Mouse (Mus musculus) MEL (cell line): ENCODE results near the gene Gorab.

Experiments used
- BHLHE40 ChIP-seq: IDR thresholded peaks from 2 replicates; pipeline ENCODE4 v1.6.1; 2012; ENCODE audit warnings: low read depth, mild to moderate bottlenecking, inconsistent platforms, low read length, improper control_type of control experiment, borderline replicate concordance
- CHD1 ChIP-seq: IDR thresholded peaks from 2 replicates; pipeline ENCODE4 v1.6.1; 2012; ENCODE audit warnings: low read depth, mild to moderate bottlenecking, inconsistent platforms, low read length, improper control_type of control experiment
- CTCF ChIP-seq, 3 experiments: IDR thresholded peaks in 2 of 3; conservative IDR thresholded peaks in 1 of 3; 2 replicates each; pipeline ENCODE4 v1.5.1; 2011 to 2012; ENCODE audit warnings: low read length in 3 of 3, low read depth in 2 of 3, mild to moderate bottlenecking in 2 of 3, improper control_type of control experiment in 1 of 3, inconsistent platforms in 1 of 3, mixed read lengths in 1 of 3, moderate library complexity in 1 of 3; ENCODE audit not compliant: control insufficient read depth in 1 of 3, insufficient read depth in 1 of 3, poor library complexity in 1 of 3, severe bottlenecking in 1 of 3
- E2F4 ChIP-seq: IDR thresholded peaks from 2 replicates; pipeline ENCODE4 v1.6.1; 2011; ENCODE audit warnings: low read depth, low read length, improper control_type of control experiment, borderline replicate concordance
- ELF1 ChIP-seq: IDR thresholded peaks from 2 replicates; pipeline ENCODE4 v1.6.1; 2014; ENCODE audit warnings: low read depth, mild to moderate bottlenecking, inconsistent platforms, low read length, improper control_type of control experiment, moderate library complexity
- POLR2A ChIP-seq, 2 experiments: IDR thresholded peaks; 2 replicates each; pipeline ENCODE4 v1.6.1; 2011 to 2012; ENCODE audit warnings: low read length in 2 of 2, mild to moderate bottlenecking in 2 of 2, control low read depth in 1 of 2, improper control_type of control experiment in 1 of 2, low read depth in 1 of 2, moderate library complexity in 1 of 2; ENCODE audit not compliant: control insufficient read depth in 1 of 2, insufficient read depth in 1 of 2, poor library complexity in 1 of 2
- SIN3A ChIP-seq: IDR thresholded peaks from 2 replicates; pipeline ENCODE4 v1.6.1; 2012; ENCODE audit warnings: low read length, improper control_type of control experiment, inconsistent platforms
- SMC3 ChIP-seq: IDR thresholded peaks from 2 replicates; pipeline ENCODE4 v1.6.1; 2011; ENCODE audit warnings: low read depth, low read length, improper control_type of control experiment
- UBTF ChIP-seq: IDR thresholded peaks from 2 replicates; pipeline ENCODE4 v1.6.1; 2012; ENCODE audit warnings: low read depth, mild to moderate bottlenecking, inconsistent platforms, low read length, improper control_type of control experiment, moderate library complexity, borderline replicate concordance; ENCODE audit not compliant: insufficient read depth

DNA sequence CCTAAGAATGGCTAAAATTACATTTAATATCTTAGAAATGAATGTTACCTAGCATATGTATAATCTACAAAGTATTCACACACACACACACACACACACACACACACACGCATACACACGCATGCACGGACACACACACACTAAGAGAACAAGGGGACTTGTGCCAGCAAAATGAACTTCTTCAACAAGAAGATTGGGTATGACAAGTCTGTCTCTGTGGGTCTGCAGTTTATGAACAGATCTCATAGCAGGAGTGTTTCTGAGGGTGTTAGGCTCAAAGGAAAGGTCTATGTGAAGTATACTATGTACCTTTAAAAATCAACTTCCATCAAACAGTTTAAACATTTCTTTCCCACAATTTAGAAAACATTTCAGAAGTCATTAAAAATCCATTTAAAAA is 43.9 kb downstream of the Gorab start:
- TF ChIP-seq CTCF (IDR thresholded peaks at IDR 0.05 in 2 of 3, conservative IDR thresholded peaks at IDR 0.05 in 1 of 3; ENCODE audit: control insufficient read depth in 1 of 3, insufficient read depth in 1 of 3, low read depth in 2 of 3, low read length in 3 of 3, poor library complexity in 1 of 3, severe bottlenecking in 1 of 3): no peak
- no peak for TF ChIP-seq CHD1
- no peak for TF ChIP-seq POLR2A (IDR thresholded peaks at IDR 0.05; ENCODE audit: control insufficient read depth in 1 of 2, insufficient read depth in 1 of 2, low read depth in 1 of 2, low read length in 2 of 2, poor library complexity in 1 of 2)
- TF ChIP-seq SMC3: no peak
- no peak for TF ChIP-seq UBTF
- TF ChIP-seq BHLHE40: no peak
- TF ChIP-seq E2F4: no peak
- TF ChIP-seq SIN3A: no peak
- no peak for TF ChIP-seq ELF1
